Mouse (Mus musculus) thymus, postnatal 0 days (tissue): ENCODE data around the gene Wrnip1. TPM values are rescaled to one million over a fixed set of nuclear protein-coding genes. Genes with fewer than 3 reads are reported as not detected.

Experiments used
- DNase-seq: peaks from one replicate; pipeline ENCODE4 v3.0.0-alpha.2; 2015; ENCODE audit warnings: low spot score
- polyA plus RNA-seq: library from polyadenylated mRNA; unstranded; fragments of >200 nt; fragmentation: Nextera tagmentation; extraction: Ambion mirVana; gene quantifications from 2 replicates; pipeline ENCODE4 v1.2.1, GENCODE M21; 2015

The Wrnip1 gene
- polyA plus RNA-seq, 1 experiment from 2014 or later = 30.2 TPM

- DNase-seq = no peak
These were observed 5.0 kb downstream of the Wrnip1 start for GRCm38 (mm10) chr13:32806820-32807219.

GRCm38 (mm10) chr13:32807624-32808023, 5.8 kb downstream of the Wrnip1 start:
- DNase-seq = no peak

GRCm38 (mm10) chr13:32819241-32819640, 17.4 kb downstream of the Wrnip1 start:
- DNase-seq = no peak

- DNase-seq = no peak
These were observed 18.1 kb downstream of the Wrnip1 start for GRCm38 (mm10) chr13:32819926-32820325.

- DNase-seq = no peak
These were observed 19.8 kb downstream of the Wrnip1 start for GRCm38 (mm10) chr13:32821671-32822070.

- DNase-seq = no peak
These were observed 21.3 kb downstream of the Wrnip1 start for GRCm38 (mm10) chr13:32823126-32823525.

- DNase-seq = no peak
These were observed 22.8 kb downstream of the Wrnip1 start for GRCm38 (mm10) chr13:32824377-32825330.

GRCm38 (mm10) chr13:32825546-32825945, 23.7 kb downstream of the Wrnip1 start:
- DNase-seq = no peak

GRCm38 (mm10) chr13:32827111-32827822, 25.4 kb downstream of the Wrnip1 start:
- DNase-seq = no peak

- DNase-seq = peak; percentile 64
These were observed 26.1 kb downstream of the Wrnip1 start for GRCm38 (mm10) chr13:32827951-32828350.

GRCm38 (mm10) chr13:32828886-32829285, 27.0 kb downstream of the Wrnip1 start:
- no peak for DNase-seq

- DNase-seq = no peak
These were observed 29.9 kb downstream of the Wrnip1 start for GRCm38 (mm10) chr13:32831505-32832273.

GRCm38 (mm10) chr13:32832776-32833175, 30.9 kb downstream of the Wrnip1 start:
- no peak for DNase-seq

- DNase-seq = peak; percentile 58
These were observed 31.4 kb downstream of the Wrnip1 start for GRCm38 (mm10) chr13:32833237-32833636.

GRCm38 (mm10) chr13:32834513-32834912, 32.7 kb downstream of the Wrnip1 start:
- DNase-seq = no peak

GRCm38 (mm10) chr13:32839314-32839713, 37.5 kb downstream of the Wrnip1 start:
- DNase-seq = no peak

- no peak for DNase-seq
These were observed 39.5 kb downstream of the Wrnip1 start for GRCm38 (mm10) chr13:32841349-32841748.

- DNase-seq = no peak
These were observed 44.4 kb downstream of the Wrnip1 start for GRCm38 (mm10) chr13:32846221-32846620.

- no peak for DNase-seq
These were observed 47.3 kb downstream of the Wrnip1 start for GRCm38 (mm10) chr13:32849092-32849491.

- DNase-seq = no peak
These were observed 47.8 kb downstream of the Wrnip1 start for GRCm38 (mm10) chr13:32849531-32850123.

GRCm38 (mm10) chr13:32850156-32850555, 48.3 kb downstream of the Wrnip1 start:
- no peak for DNase-seq
